Mouse (Mus musculus) forebrain, embryonic 13.5 days (tissue): ENCODE results near the gene Pgbd1. TPM values are rescaled to one million over a fixed set of nuclear protein-coding genes. Genes with fewer than 3 reads are reported as not detected.
"Not testable (repeated sequence)": the region's sequence is repeated elsewhere in the genome, so short reads cannot be mapped to it uniquely, and the experiment has no call there.

Experiments
- ATAC-seq: fragments of 200-750 bp; cut with Nextera tagmentation; 2 replicates; pipeline ENCODE4 v1.8.0; 2017
- H3K27ac ChIP-seq: fragments of 300-500 bp; sonication (generic); 2 replicates; pipeline ENCODE4 v1.5.1; 2015; ENCODE audit warnings: inconsistent platforms, mild to moderate bottlenecking, moderate library complexity
- H3K27me3 ChIP-seq: fragments of 300-500 bp; sonication (generic); 2 replicates; pipeline ENCODE4 v1.6.1; 2015; ENCODE audit warnings: mild to moderate bottlenecking, inconsistent platforms
- H3K36me3 ChIP-seq: fragments of 300-500 bp; sonication (generic); 2 replicates; pipeline ENCODE4 v1.6.1; 2015; ENCODE audit warnings: mild to moderate bottlenecking, inconsistent platforms; ENCODE audit not compliant: poor library complexity, severe bottlenecking
- H3K4me1 ChIP-seq: fragments of 300-500 bp; sonication (generic); 2 replicates; pipeline ENCODE4 v1.6.1; 2015; ENCODE audit warnings: inconsistent platforms
- H3K4me2 ChIP-seq: fragments of 300-500 bp; sonication (generic); 2 replicates; pipeline ENCODE4 v1.6.1; 2015; ENCODE audit warnings: inconsistent platforms, mild to moderate bottlenecking, moderate library complexity
- H3K4me3 ChIP-seq: fragments of 300-500 bp; sonication (generic); 2 replicates; pipeline ENCODE4 v1.5.1; 2015; ENCODE audit warnings: mild to moderate bottlenecking, inconsistent platforms
- H3K9ac ChIP-seq: fragments of 300-500 bp; sonication (generic); 2 replicates; pipeline ENCODE4 v1.6.1; 2015; ENCODE audit warnings: mild to moderate bottlenecking, inconsistent platforms
- H3K9me3 ChIP-seq: fragments of 300-500 bp; sonication (generic); replicated peaks from 2 replicates; pipeline ENCODE4 v1.6.1; 2016; ENCODE audit warnings: inconsistent platforms
- WGBS: fragments of 180-500 bp; shearing (Covaris S2); methylation state at CpG from one replicate; pipeline ENCODE4 v1.1.7; 2015; 5-methylcytosine and 5-hydroxymethylcytosine counted together
- polyA plus RNA-seq: library from polyadenylated mRNA; unstranded; fragments of >200 nt; fragmentation: Nextera tagmentation; extraction: Ambion mirVana; gene quantifications from 2 replicates; pipeline ENCODE4 v1.2.1, GENCODE M21; 2015

Gene Pgbd1
- polyA plus RNA-seq, 1 experiment from 2014 or later, result 3.7 TPM

DNA sequence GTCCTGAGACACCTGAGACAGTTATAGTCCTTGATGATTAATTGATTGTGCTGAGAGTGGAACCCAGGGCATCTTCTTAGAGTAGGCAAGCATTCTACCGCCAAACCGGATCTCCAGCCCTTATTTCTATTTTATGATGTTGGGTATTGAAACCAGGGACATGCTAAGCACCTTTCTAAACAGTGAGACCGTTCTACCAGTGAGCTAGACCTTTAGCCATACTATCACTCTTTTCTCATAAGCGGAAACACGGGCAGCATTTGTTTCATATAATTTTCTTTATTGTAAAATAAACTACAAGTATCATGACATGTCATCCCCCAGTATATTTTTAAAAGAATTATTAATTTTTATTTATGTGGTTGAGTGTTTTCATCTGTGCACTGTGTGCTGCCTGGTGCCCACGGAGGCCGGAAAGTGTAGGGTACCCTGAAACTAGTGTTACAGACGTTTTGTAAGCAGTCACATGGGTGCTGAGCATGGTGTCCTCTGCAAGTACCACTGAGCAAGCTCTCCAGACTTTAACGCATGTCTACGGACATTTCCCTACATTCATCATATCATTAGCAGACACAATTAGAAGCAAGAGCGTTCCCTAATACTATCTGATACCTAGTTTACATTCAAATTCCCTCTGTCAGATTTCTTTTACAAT is 31.9 kb downstream of the Pgbd1 start:
- 53% methylated on average over 11 of the region's 11 CpGs for WGBS
- peak overlapping the region; percentile 68 for H3K9ac ChIP-seq
- H3K4me3 ChIP-seq, result peak overlapping the region; percentile 47
- no peaks in the 10 kb centered on the region for H3K9me3 ChIP-seq
- H3K27me3 ChIP-seq, result 0 out of 2 replicates have a peak, but pooled peaks cover 8% of the 10 kb centered on the region
- peak; percentile 40 for ATAC-seq
- peaks cover 6% of the 10 kb centered on the region for H3K4me1 ChIP-seq
- H3K4me2 ChIP-seq, result peak overlapping the region; percentile 67
- peak overlapping the region; percentile 52; the same call in 1 of the 2 replicates for H3K27ac ChIP-seq
- no peaks in the 10 kb centered on the region for H3K36me3 ChIP-seq

DNA sequence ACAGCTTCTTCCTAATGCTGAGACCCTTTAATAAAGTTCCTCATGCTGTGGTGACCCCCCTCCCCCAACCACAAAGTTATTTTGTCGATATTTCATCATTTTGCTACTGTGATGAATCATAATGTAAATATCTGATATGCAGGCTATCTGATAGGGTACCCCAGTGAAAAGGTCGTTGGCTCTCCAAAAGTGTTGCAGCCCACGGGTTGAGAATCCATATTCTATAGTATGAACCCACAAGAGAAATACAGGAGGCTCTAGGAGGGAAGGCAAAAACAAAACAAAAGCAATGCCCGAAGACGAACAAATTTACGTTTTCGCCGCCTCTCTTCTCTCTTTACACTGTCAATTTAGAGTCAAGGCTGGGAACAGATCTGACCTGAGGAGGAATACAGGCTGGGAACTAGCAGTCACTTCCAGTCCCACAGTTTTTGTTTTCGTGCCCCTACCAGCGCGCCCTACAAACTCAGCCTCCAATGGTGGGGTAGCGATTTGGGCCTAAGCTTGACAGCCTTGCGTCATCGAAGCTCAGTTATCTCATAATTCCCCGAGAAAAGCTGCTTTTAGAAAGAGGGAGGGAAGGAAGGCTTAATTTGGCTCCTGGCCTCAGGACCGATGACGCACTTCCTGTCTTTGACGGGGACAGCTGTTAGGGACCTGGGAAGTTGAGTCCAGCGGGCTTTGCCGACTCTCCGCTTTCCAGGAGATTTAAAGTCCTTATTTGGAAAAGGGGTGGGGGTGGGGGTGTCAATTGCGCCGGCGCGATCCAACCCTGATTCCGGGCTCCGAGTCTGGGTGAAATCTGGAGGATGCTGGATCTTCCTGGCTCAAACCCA is 32.7 kb downstream of the Pgbd1 start:
- H3K4me1 ChIP-seq, result peaks cover 6% of the 10 kb centered on the region
- H3K4me2 ChIP-seq, result peak overlapping the region; percentile 67
- peak overlapping the region; percentile 47 for H3K4me3 ChIP-seq
- H3K9ac ChIP-seq, result peak overlapping the region; percentile 68
- H3K9me3 ChIP-seq, result no peaks in the 10 kb centered on the region
- WGBS, result 5% methylated on average over 27 of the region's 27 CpGs
- 0 out of 2 replicates have a peak, but pooled peaks cover 8% of the 10 kb centered on the region for H3K27me3 ChIP-seq
- peak; percentile 97 for ATAC-seq
- H3K36me3 ChIP-seq, result no peaks in the 10 kb centered on the region
- H3K27ac ChIP-seq, result peak overlapping the region; percentile 52; the same call in 1 of the 2 replicates

DNA sequence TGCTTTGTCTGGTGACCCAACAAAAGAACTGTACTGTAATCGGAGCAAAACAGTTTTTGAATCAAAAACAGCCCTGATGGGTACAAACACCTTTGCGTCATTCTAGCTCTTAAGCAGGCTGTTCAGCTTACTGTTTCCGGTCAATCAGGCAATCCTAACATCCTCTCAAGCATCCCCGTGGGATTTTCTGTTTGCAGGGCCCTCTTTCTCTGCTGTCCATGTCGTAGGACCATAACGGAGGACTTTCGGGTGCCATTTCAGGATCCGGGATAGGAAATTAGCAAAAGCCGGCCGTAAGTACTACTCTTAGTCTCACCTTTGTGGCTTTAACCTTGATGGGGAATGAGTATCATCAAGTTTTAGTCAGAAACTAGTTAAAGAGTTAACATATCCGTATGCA is 33.5 kb downstream of the Pgbd1 start:
- Histone ChIP-seq H3K4me3 (no peak overlapping the region), H3K27ac (no peak overlapping the region), H3K4me1 (peaks cover 6% of the 10 kb centered on the region), H3K9ac (no peak overlapping the region), H3K4me2 (peak overlapping the region; percentile 67; the same call in 1 of the 2 replicates), H3K36me3 (no peaks in the 10 kb centered on the region), H3K9me3 (no peaks in the 10 kb centered on the region), H3K27me3 (0 out of 2 replicates have a peak, but pooled peaks cover 8% of the 10 kb centered on the region)
- ATAC-seq, result no peak
- 83% methylated on average over 11 of the region's 11 CpGs for WGBS

DNA sequence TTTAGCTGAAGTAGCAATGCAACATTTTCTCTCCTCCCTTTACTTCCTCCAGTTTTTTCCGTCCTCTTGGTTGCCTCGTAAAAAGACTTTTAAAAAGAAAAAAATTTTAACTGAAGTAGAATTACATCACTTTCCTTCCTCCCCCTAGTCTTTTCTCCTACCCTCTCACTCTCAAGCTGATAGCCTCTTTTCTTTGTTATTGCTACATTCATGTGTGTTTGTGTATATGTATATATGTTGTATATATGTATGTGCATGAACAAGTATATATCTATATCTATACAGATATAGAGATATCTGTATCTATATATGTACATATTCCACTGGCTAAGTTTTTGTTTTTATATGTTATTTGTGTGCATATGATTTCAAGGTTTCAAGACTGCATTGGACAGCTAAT is 38.0 kb downstream of the Pgbd1 start:
- Histone ChIP-seq H3K9ac (peak overlapping the region; percentile 85), H3K4me3 (peak overlapping the region; percentile 82)

DNA sequence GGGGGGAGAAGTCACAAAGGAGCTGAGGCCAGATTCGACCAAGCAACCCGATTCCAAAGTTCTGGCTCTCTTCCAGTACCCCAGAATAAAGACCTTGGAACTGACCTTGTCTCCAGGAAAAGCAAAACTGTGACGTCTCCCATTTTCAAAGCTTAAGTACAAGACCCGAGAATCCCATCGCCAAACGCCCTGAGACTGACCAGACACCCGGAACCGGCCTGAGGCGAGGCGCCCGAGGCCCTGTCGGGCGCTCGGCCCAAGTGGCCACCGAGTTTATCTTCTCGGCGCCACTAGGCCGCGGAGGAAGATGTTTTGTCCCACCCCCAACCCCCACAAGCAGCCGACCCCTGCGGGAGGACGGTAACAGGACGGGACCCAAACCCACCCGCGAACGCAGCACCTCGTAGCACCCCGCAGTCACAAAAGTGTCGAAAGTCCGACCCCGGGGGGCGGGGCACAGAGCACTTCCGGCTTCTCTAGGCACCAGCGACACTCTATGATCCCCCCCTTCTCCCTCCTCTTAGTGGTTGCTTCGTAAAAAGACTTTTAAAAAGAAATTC is 38.5 kb downstream of the Pgbd1 start, which contains the start of gene Zkscan3:
Zkscan3 (minus strand) TSS at position 469 of the 560 bp plus-strand sequence.
- peak; percentile 97 for ATAC-seq
- H3K36me3 ChIP-seq, result peaks cover 14% of the 10 kb centered on the region
- H3K4me3 ChIP-seq, result peak within 1 kb of the TSS; percentile 82
- H3K4me2 ChIP-seq, result peak within 1 kb of the TSS; percentile 86
- peak within 1 kb of the TSS; percentile 85 for H3K9ac ChIP-seq
- no peaks in the 10 kb centered on the region for H3K9me3 ChIP-seq
- H3K27me3 ChIP-seq, result 0 out of 2 replicates have a peak, but pooled peaks cover 8% of the 10 kb centered on the region
- H3K4me1 ChIP-seq, result peaks cover 18% of the 10 kb centered on the region
- no peak within 1 kb of the TSS for H3K27ac ChIP-seq
- WGBS, result under 1% methylated on average over 35 of the region's 35 CpGs

More for the DNA sequence above, 38.0 kb downstream of the Pgbd1 start:
- Histone ChIP-seq H3K9me3 (no peaks in the 10 kb centered on the region), H3K27ac (no peak overlapping the region), H3K36me3 (peaks cover 14% of the 10 kb centered on the region), H3K27me3 (0 out of 2 replicates have a peak, but pooled peaks cover 8% of the 10 kb centered on the region), H3K4me2 (peak overlapping the region; percentile 86), H3K4me1 (peaks cover 21% of the 10 kb centered on the region)
- ATAC-seq, result peak; percentile 65
- WGBS, result 0% methylated on average over 2 of the region's 2 CpGs

DNA sequence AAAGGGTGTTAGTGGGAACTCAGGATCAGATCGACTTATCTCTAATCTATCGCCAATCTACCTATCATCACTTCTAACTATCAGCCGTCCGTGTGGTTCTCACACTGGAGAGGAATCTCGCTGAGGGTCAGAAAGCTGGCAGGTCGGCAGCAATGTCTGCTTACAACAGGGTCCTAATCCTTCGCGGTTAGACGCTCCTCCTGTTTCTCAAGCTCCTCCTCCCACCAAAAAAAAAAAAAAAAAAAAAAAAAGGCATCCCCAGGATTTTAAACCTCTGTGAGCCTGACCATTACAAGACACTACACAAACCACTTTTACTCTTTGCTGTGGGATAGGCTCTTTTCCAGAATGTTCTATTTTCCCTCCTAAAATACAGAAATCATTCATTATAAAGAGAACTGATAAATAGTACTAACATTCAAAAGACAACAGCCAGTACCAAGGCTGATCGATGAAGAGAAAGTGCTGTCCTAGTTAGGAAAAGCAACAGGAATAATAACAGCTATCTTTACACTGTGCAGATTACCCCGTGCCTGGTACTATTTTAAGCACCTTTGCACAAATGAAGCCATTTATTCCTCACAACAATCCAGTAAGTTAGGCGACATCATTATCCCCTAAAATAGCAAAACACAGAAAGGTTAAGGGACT is 39.1 kb downstream of the Pgbd1 start:
- Histone ChIP-seq H3K4me2 (peak overlapping the region; percentile 86), H3K4me3 (peak overlapping the region; percentile 82), H3K9ac (peak overlapping the region; percentile 85), H3K4me1 (peaks cover 18% of the 10 kb centered on the region), H3K36me3 (peaks cover 17% of the 10 kb centered on the region), H3K27me3 (0 out of 2 replicates have a peak, but pooled peaks cover 8% of the 10 kb centered on the region), H3K9me3 (no peaks in the 10 kb centered on the region), H3K27ac (no peak overlapping the region)
- WGBS, result 17% methylated on average over 12 of the region's 12 CpGs
- ATAC-seq, result peak; percentile 57

DNA sequence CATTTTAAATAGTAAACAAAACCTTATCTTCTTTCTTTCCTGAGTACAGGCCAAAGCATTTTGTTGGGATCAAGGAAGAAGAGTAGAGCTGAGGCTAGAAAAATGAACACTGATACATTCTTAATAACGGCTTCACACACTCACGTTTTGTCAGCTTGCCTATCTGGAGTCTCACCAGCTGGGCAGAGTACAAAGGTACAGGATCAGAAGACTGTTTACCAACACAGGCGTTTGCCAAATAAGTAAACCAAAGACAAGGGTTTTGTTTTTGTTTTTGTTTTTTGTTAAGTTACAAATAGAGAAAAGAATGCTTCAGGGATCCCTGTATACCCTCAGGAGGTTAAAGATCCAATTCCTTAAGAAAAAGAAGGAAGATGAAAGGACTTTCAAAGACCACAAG is 39.7 kb downstream of the Pgbd1 start:
- WGBS, result 78% methylated on average over 3 of the region's 3 CpGs
- ATAC-seq, result no peak

DNA sequence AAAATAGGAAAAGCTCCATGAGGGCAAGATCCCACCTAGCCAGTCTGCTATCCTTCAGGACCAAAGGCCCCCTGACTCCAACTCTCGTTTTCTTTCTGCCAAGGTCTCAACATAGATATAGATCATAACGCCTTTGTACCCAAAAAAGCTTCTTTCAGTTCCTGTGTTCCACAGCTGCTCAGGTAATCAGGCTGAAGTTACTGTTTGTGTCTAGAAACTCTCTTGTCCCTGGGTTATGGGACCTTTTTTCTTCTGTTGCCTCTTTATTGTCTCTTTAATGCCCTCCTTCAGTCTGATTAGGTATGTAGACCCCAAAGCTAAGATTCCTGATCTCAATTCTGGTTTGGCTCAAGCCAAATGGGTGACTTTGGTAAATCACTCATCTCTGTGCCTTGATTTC is 43.4 kb downstream of the Pgbd1 start:
- Histone ChIP-seq H3K4me3 (no peak overlapping the region), H3K9me3 (no peaks in the 10 kb centered on the region), H3K4me2 (no peak overlapping the region), H3K9ac (no peak overlapping the region), H3K27me3 (no peaks in the 10 kb centered on the region), H3K36me3 (peaks cover 51% of the 10 kb centered on the region), H3K4me1 (peaks cover 18% of the 10 kb centered on the region), H3K27ac (no peak overlapping the region)
- ATAC-seq, result no peak
- WGBS, result 90% methylated on average over 2 of the region's 2 CpGs

More for the DNA sequence above, 39.7 kb downstream of the Pgbd1 start:
- Histone ChIP-seq H3K36me3 (peaks cover 22% of the 10 kb centered on the region), H3K9ac (peak overlapping the region; percentile 85), H3K4me1 (peaks cover 18% of the 10 kb centered on the region), H3K27me3 (0 out of 2 replicates have a peak, but pooled peaks cover 8% of the 10 kb centered on the region), H3K27ac (no peak overlapping the region), H3K9me3 (no peaks in the 10 kb centered on the region), H3K4me2 (peak overlapping the region; percentile 86), H3K4me3 (peak overlapping the region; percentile 82)

DNA sequence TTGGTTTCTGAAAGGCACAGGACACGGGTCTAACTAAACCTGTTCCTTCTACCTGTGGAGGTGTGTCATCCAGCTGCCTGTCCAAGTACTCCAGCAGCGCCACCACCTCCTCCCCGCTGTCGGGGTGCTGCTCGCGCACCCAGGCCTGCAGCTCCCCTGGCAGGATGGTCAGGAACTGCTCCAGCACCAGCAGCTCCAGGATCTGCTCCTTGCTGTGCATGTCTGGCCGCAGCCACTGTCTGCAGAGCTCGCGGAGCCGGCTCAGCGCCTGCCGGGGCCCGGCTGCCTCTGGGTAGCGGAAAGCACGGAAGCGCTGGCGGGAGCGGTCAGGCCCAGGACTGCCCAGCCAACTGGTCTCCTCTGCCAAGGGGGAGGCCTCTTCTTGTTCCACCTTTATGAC is 44.8 kb downstream of the Pgbd1 start:
- not testable (repeated sequence) for H3K4me2 ChIP-seq, H3K9ac ChIP-seq, H3K27ac ChIP-seq, H3K4me3 ChIP-seq, H3K27me3 ChIP-seq, H3K9me3 ChIP-seq
- ATAC-seq, result peak; percentile 50; the same call in 1 of the 2 replicates
- 99% methylated on average over 13 of the region's 18 CpGs for WGBS
- peaks cover 12% of the 10 kb centered on the region for H3K4me1 ChIP-seq
- H3K36me3 ChIP-seq, result peaks cover 66% of the 10 kb centered on the region

DNA sequence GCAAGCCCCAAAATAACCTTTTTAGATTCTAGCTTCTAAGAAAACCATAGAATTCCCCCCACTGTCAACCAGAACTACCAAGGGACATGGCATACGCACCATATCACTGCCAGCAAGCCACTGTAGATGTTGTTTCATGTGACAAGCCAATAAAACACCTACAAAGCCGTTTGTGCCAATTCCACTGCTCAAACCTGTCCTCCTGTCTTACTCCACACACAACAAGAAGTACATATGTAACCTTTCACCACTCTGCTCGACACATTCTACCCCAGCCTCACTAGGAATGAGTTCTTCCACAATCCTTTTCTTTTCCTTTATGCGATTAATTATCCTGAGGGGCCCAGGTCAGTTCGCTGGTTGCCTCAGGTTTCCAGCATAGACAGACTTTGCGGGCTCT is 45.2 kb downstream of the Pgbd1 start:
- WGBS, result 94% methylated on average over 6 of the region's 6 CpGs
- H3K4me2 ChIP-seq, result no peak overlapping the region
- ATAC-seq, result no peak

DNA sequence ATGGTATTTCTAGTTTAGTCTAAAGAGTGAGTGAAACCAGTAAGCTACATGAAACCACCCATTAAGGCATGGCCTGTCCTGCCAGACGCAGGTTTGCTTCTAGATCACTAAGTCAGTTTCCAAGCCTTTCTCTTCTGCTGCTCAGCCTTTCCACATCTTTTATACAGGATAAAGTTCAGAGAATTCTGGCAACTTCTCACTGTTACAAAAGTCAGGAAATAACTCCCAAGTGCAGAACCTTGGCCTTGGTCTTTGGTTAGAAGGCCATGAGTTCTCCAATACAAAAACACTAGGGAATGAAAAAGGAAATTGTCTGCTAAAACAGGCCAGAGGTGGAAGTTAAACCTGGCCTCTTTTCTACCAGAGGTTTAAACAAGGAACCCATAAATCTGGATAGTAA is 45.6 kb downstream of the Pgbd1 start:
- H3K36me3 ChIP-seq, result peaks cover 74% of the 10 kb centered on the region
- no peak overlapping the region for H3K4me3 ChIP-seq
- H3K9me3 ChIP-seq, result no peaks in the 10 kb centered on the region
- H3K4me2 ChIP-seq, result no peak overlapping the region
- H3K27ac ChIP-seq, result no peak overlapping the region
- 88% methylated on average over 1 of the region's 1 CpGs for WGBS
- ATAC-seq, result no peak
- no peak overlapping the region for H3K9ac ChIP-seq
- peaks cover 8% of the 10 kb centered on the region; the same call in 1 of the 2 replicates for H3K4me1 ChIP-seq
- H3K27me3 ChIP-seq, result no peaks in the 10 kb centered on the region

More for the DNA sequence above, 45.2 kb downstream of the Pgbd1 start:
- Histone ChIP-seq H3K9ac (no peak overlapping the region), H3K9me3 (no peaks in the 10 kb centered on the region), H3K27ac (no peak overlapping the region), H3K27me3 (no peaks in the 10 kb centered on the region), H3K4me1 (peaks cover 8% of the 10 kb centered on the region; the same call in 1 of the 2 replicates), H3K4me3 (no peak overlapping the region), H3K36me3 (peaks cover 70% of the 10 kb centered on the region)
